Mouse (Mus musculus): Measurements from ENCODE around the gene Tdrd9. TPM values are rescaled to one million over a fixed set of nuclear protein-coding genes. Genes with fewer than 3 reads are reported as not detected.
"Not testable (repeated sequence)": the region's sequence is repeated elsewhere in the genome, so short reads cannot be mapped to it uniquely, and the experiment has no call there.

The Tdrd9 gene
- polyA plus RNA-seq, 1 experiment from 2014 or later, result 0.65 TPM

GRCm38 (mm10) chr12:112013271-112013801 lies 42.0 kb downstream of the Tdrd9 start:
- Histone ChIP-seq H3K4me1 (no peaks in the 10 kb centered on the region; the same call in 1 of the 2 replicates), H3K4me2 (replicated peaks) (peak overlapping the region; percentile 49), H3K27ac (no peak overlapping the region), H3K27me3 (replicated peaks) (no peaks in the 10 kb centered on the region), H3K4me3 (no peak overlapping the region), H3K36me3 (no peaks in the 10 kb centered on the region), H3K9ac (no peak overlapping the region), H3K9me3 (no peaks in the 10 kb centered on the region)
- 0 out of 2 replicates have a peak, but pooled peaks have one; percentile 48 for ATAC-seq (ENCODE audit: low FRiP score, low read depth)
- WGBS, result 17% methylated on average over 14 of the region's 14 CpGs

- ATAC-seq (ENCODE audit: low FRiP score, low read depth), result no peak
- H3K4me2 ChIP-seq (replicated peaks), result no peak overlapping the region
- no peak overlapping the region for H3K9ac ChIP-seq
- no peaks in the 10 kb centered on the region; the same call in 1 of the 2 replicates for H3K4me1 ChIP-seq
- no peak overlapping the region for H3K27ac ChIP-seq
- H3K9me3 ChIP-seq, result peaks cover 3% of the 10 kb centered on the region; the same call in 1 of the 2 replicates
- no peaks in the 10 kb centered on the region for H3K27me3 ChIP-seq (replicated peaks)
- no peak overlapping the region for H3K4me3 ChIP-seq
- H3K36me3 ChIP-seq, result no peaks in the 10 kb centered on the region
- 84% methylated on average over 4 of the region's 4 CpGs for WGBS
Observed at GRCm38 (mm10) chr12:112016346-112016745, 45.0 kb downstream of the Tdrd9 start.

GRCm38 (mm10) chr12:112023306-112023705 lies 51.9 kb downstream of the Tdrd9 start:
- Histone ChIP-seq H3K4me2 (replicated peaks) (no peak overlapping the region), H3K9me3 (peaks cover 7% of the 10 kb centered on the region), H3K36me3 (no peaks in the 10 kb centered on the region), H3K4me3 (no peak overlapping the region), H3K27ac (no peak overlapping the region), H3K9ac (no peak overlapping the region), H3K4me1 (no peaks in the 10 kb centered on the region), H3K27me3 (replicated peaks) (no peaks in the 10 kb centered on the region)
- 82% methylated on average over 2 of the region's 2 CpGs for WGBS
- ATAC-seq (ENCODE audit: low FRiP score, low read depth), result no peak

DNA sequence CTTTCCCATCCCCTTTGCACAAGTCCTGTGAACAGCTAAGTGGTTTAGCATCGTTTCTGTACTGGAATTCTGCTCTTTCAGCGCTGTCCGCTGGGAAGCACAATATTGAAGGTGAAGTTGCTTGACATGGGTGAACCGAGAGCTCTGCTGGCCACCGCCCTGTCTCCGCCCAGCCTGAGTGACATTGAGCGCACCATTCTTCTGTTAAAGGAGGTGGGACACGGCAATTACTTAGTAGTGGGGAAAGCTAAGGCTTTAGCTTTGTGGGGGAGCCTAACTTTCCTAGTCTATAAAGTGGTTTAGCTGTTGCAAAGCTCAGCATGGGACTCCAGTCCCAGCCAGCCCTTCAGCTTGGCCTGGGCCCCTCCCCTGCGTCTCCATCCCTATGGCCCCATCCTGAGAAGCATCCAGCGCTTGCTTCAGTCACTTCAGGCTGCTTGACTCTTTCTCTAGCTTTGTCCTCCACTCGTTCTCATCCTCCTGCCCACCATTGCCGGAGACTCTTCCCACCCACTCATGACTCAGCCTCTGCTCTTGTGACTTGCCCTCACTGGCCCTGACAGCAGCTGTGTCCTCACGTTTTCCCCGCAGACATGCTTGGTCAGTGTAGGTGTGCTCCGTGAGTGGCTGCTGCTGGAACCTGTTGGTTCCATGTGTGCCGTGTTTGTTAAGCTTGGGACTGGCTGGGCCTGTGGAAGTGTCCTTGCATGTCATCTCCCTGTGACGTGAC lies 53.4 kb downstream of the Tdrd9 start:
- whole genome bisulfite sequencing, result 73% methylated on average over 17 of the region's 17 CpGs
- Histone ChIP-seq H3K27me3 (replicated peaks) (no peaks in the 10 kb centered on the region), H3K9me3 (peaks cover 7% of the 10 kb centered on the region), H3K4me1 (no peaks in the 10 kb centered on the region), H3K4me3 (no peak overlapping the region), H3K4me2 (replicated peaks) (no peak overlapping the region), H3K27ac (no peak overlapping the region), H3K36me3 (no peaks in the 10 kb centered on the region), H3K9ac (no peak overlapping the region)
- no peak for ATAC-seq (ENCODE audit: low FRiP score, low read depth)

DNA sequence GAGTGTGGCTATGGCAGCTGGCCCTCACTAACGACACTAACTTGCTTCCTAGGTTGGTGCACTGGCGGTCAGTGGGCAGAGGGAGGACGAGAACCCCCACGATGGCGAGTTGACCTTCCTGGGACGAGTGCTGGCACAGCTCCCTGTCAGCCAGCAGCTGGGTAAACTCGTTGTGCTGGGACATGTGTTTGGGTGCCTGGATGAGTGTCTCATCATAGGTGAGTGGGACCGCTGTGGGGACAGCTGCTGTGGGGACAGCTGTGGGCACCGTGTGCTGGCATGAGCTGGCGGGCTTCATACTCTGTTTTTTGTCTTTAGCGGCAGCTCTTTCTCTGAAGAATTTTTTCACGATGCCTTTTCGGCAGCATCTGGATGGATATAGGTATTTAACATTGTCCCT lies 54.1 kb downstream of the Tdrd9 start:
- peaks cover 5% of the 10 kb centered on the region for H3K9me3 ChIP-seq
- 91% methylated on average over 13 of the region's 13 CpGs for WGBS
- H3K4me1 ChIP-seq, result no peaks in the 10 kb centered on the region
- no peak for ATAC-seq (ENCODE audit: low FRiP score, low read depth)
- no peak overlapping the region for H3K4me2 ChIP-seq (replicated peaks)
- H3K27ac ChIP-seq, result no peak overlapping the region
- H3K4me3 ChIP-seq, result no peak overlapping the region
- H3K9ac ChIP-seq, result no peak overlapping the region
- H3K36me3 ChIP-seq, result no peaks in the 10 kb centered on the region
- no peaks in the 10 kb centered on the region for H3K27me3 ChIP-seq (replicated peaks)

DNA sequence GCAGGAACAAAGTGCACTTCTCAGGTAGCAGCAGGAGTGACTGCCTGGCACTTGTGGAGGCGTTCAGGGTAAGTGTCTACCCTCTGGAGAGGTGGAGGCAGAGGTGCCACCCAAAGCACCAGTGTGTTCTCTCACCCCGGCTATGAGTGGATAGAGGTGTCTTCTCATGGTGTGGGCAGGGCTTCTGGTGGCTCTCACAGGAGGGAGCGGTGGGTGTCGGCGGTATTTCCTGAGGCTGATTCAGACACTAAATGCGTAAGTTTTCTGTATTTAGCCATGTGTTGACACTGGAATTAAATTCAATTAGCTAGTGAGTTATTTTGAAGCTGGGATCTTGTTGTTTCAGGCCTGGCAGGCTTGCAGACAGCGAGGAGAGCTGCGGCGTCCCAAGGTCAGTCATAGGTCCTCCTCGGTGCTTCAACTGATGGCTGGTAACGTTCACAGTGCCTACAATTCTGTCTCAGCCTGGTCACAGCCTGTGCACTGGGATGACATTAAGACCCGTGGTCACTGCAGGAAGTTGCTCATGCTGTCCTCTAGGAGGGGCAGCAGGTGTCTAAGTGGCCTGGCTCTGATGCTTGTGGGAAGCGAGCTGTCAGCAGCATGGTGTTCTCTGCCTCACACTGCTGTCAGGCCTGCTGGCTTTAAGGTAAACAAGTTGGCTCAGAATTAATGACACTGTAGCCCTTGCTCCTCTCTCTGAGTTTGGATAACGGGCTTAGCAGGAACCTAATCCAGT lies 54.7 kb downstream of the Tdrd9 start:
- ATAC-seq (ENCODE audit: low FRiP score, low read depth), result no peak
- Histone ChIP-seq H3K4me1 (no peaks in the 10 kb centered on the region), H3K9ac (no peak overlapping the region), H3K4me2 (replicated peaks) (no peak overlapping the region), H3K36me3 (no peaks in the 10 kb centered on the region), H3K27ac (no peak overlapping the region), H3K9me3 (peaks cover 5% of the 10 kb centered on the region), H3K27me3 (replicated peaks) (no peaks in the 10 kb centered on the region), H3K4me3 (no peak overlapping the region)
- WGBS, result 84% methylated on average over 14 of the region's 14 CpGs

- Histone ChIP-seq H3K4me3 (no peak overlapping the region), H3K27ac (no peak overlapping the region), H3K9me3 (no peaks in the 10 kb centered on the region), H3K9ac (no peak overlapping the region), H3K27me3 (replicated peaks) (no peaks in the 10 kb centered on the region), H3K4me2 (replicated peaks) (no peak overlapping the region), H3K36me3 (no peaks in the 10 kb centered on the region), H3K4me1 (no peaks in the 10 kb centered on the region)
- 73% methylated on average over 4 of the region's 4 CpGs for WGBS
- ATAC-seq (ENCODE audit: low FRiP score, low read depth), result no peak
Observed at GRCm38 (mm10) chr12:112027408-112027807, 56.0 kb downstream of the Tdrd9 start.

GRCm38 (mm10) chr12:112033409-112033975 lies 62.1 kb downstream of the Tdrd9 start:
- 80% methylated on average over 10 of the region's 10 CpGs for WGBS
- no peaks in the 10 kb centered on the region for H3K36me3 ChIP-seq
- H3K27me3 ChIP-seq (replicated peaks), result no peaks in the 10 kb centered on the region
- H3K9me3 ChIP-seq, result no peaks in the 10 kb centered on the region
- H3K4me2 ChIP-seq (replicated peaks), result no peak overlapping the region
- no peak for ATAC-seq (ENCODE audit: low FRiP score, low read depth)
- H3K9ac ChIP-seq, result no peak overlapping the region
- H3K27ac ChIP-seq, result no peak overlapping the region
- H3K4me3 ChIP-seq, result no peak overlapping the region
- H3K4me1 ChIP-seq, result no peaks in the 10 kb centered on the region

DNA sequence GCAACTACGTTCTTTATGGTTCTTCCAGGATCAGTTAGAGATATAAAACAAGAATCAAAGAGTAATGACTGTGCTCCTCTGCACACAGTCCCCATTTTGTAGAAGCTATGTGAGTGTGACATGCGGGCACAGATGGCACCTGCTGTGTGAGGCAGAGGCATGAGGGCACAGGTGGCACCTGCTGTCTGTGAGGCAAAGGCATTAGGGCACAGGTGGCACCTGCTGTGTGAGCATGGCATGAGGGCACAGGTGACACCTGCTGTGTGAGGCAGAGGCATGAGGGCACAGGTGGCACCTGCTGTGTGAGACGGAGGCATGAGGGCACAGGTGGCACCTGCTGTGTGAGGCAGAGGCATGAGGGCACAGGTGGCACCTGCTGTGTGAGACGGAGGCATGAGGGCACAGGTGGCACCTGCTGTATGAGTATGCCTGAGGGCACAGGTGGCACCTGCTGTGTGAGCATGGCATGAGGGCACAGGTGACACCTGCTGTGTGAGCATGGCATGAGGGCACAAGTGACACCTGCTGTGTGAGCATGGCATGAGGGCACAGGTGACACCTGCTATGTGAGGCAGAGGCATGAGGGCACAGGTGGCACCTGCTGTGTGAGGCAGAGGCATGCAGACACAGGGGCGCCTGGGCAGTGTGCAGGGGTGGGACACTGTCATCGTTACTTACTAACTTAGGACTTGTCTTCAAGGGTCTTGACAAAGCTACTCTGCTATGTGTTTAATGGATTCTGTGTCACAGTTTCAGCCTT lies 64.2 kb downstream of the Tdrd9 start:
- not testable (repeated sequence) for H3K9ac ChIP-seq; H3K36me3 ChIP-seq; H3K9me3 ChIP-seq; H3K27me3 ChIP-seq (replicated peaks); H3K4me3 ChIP-seq; H3K4me2 ChIP-seq (replicated peaks); H3K4me1 ChIP-seq; ATAC-seq (ENCODE audit: low FRiP score, low read depth); H3K27ac ChIP-seq
- 79% methylated on average over 6 of the region's 6 CpGs for WGBS

DNA sequence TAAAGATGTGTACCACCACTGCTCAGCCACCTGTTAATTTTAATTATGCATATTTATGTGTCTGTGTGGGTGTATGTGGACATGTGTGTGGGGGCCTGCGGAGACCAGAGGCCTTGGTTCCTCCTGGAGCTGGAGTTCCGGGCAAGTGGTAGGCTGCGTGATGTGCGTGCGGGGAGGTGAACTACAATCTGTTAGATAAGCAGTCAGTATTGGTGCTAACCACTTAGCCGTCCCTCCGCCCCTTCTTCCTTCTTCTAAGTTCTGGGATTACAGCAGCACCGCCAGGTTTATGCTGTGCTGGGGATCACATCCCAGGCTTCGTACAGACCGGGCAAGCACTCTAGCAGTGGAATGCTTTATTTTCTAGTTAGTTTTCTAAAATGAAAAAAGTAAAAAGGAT lies 67.1 kb downstream of the Tdrd9 start:
- no peak for ATAC-seq (ENCODE audit: low FRiP score, low read depth)
- Histone ChIP-seq H3K9me3 (no peaks in the 10 kb centered on the region), H3K4me2 (replicated peaks) (no peak overlapping the region), H3K4me3 (no peak overlapping the region), H3K9ac (peak overlapping the region; percentile 13; the same call in 1 of the 2 replicates), H3K27me3 (replicated peaks) (no peaks in the 10 kb centered on the region), H3K36me3 (no peaks in the 10 kb centered on the region), H3K27ac (no peak overlapping the region), H3K4me1 (no peaks in the 10 kb centered on the region)
- 95% methylated on average over 10 of the region's 10 CpGs for WGBS

DNA sequence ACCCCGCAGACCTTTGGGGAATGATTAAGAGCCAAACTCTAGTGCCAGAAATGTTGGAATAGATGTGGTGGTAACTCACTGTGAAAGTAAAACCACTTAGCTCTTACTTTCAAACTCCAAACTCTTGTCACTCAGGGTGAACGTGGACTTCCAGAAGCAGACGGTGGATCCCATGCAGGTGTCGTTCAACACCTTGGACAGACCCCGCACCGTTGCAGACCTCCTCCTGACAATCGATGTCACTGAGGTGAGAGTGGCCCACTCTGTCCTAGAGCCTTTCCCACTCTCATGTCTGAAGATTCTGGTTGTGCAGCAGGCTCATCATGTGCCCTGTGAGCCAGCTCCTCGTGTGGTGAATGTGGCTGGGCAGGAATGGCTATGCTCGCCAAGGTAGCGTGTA lies 67.8 kb downstream of the Tdrd9 start:
- 92% methylated on average over 10 of the region's 10 CpGs for WGBS
- Histone ChIP-seq H3K4me3 (no peak overlapping the region), H3K4me1 (no peaks in the 10 kb centered on the region), H3K36me3 (no peaks in the 10 kb centered on the region), H3K9me3 (no peaks in the 10 kb centered on the region), H3K27me3 (replicated peaks) (no peaks in the 10 kb centered on the region), H3K4me2 (replicated peaks) (no peak overlapping the region), H3K9ac (no peak overlapping the region), H3K27ac (no peak overlapping the region)
- ATAC-seq (ENCODE audit: low FRiP score, low read depth), result no peak

DNA sequence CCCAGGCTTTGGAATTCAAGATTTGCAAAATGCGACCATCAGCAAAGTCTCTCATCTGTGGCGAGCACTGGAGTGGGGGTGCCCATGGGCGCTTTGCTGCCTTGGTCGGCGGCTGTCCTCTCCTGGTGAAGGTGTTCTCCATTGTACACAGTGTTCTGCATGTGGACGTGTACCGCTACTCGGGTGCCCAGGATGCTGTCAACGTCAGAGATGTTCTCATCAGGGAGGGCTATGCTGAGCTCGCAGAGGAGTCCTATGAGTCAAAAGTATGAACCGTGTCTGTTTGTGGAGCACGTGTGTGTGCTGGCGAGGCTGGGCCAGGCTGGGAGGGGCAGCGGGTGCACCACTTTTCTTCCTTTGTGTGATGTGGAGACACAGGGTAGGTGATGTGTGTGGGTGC lies 71.3 kb downstream of the Tdrd9 start:
- WGBS, result 89% methylated on average over 14 of the region's 14 CpGs
- ATAC-seq (ENCODE audit: low FRiP score, low read depth), result no peak
- H3K4me2 ChIP-seq (replicated peaks), result no peak overlapping the region

More for the DNA sequence above, 71.3 kb downstream of the Tdrd9 start:
- Histone ChIP-seq H3K9ac (no peak overlapping the region), H3K27me3 (replicated peaks) (no peaks in the 10 kb centered on the region), H3K4me3 (no peak overlapping the region), H3K36me3 (no peaks in the 10 kb centered on the region), H3K9me3 (no peaks in the 10 kb centered on the region), H3K27ac (no peak overlapping the region), H3K4me1 (no peaks in the 10 kb centered on the region)
